Mouse (Mus musculus) left cerebral cortex, adult 2 months (tissue): ENCODE data around the gene Ngp. TPM values are rescaled to one million over a fixed set of nuclear protein-coding genes. Genes with fewer than 3 reads are reported as not detected.

Experiments
- DNase-seq, 2 experiments: peaks; one replicate each; pipeline ENCODE4 v3.0.0; 2021 to 2022; ENCODE audit warnings: low spot score in 2 of 2, mixed read lengths in 1 of 2; ENCODE audit errors: extremely low spot score in 1 of 2
- H3K27ac ChIP-seq: fragments of 200-600 bp; 2 replicates; pipeline ENCODE4 v1.8.1; 2022
- H3K4me3 ChIP-seq: fragments of 200-600 bp; 2 replicates; pipeline ENCODE4 v1.8.1; 2022
- CTCF ChIP-seq: fragments of 200-600 bp; IDR thresholded peaks from 2 replicates; pipeline ENCODE4 v1.8.1; 2022; ENCODE audit warnings: antibody characterized with exemption, mild to moderate bottlenecking, moderate library complexity
- intact Hi-C: fragments of 180-260 bp; cut with DNase I; formaldehyde crosslinking; loops from one replicate; pipeline ENCODE4 v1.15.1; 2025
- total RNA-seq, 2 experiments: library from RNA; stranded (reverse); gene quantifications; 2 replicates each; pipeline ENCODE4 v1.2.3; 2021

Gene Ngp
- total RNA-seq, 2 experiments from 2014 or later: 0.57 TPM; not detected in 1

- TF ChIP-seq CTCF: no peak
- no peak for DNase-seq
- no peak overlapping the region for H3K27ac ChIP-seq
- no peak overlapping the region for H3K4me3 ChIP-seq
- intact Hi-C loops: no loop called here
These were observed 21.0 kb downstream of the Ngp start for GRCm38 (mm10) chr9:110440559-110440958.

- Histone ChIP-seq H3K4me3 (no peak overlapping the region), H3K27ac (no peak overlapping the region)
- no peak for TF ChIP-seq CTCF
- intact Hi-C loops: loop anchor here (5.0 kb wide), 2 partner anchors 179 to 259 kb away; no protein-coding TSS in a partner anchor
- DNase-seq: no peak
These were observed 28.8 kb downstream of the Ngp start for GRCm38 (mm10) chr9:110448356-110448755.

GRCm38 (mm10) chr9:110448857-110449617 is 29.5 kb downstream of the Ngp start:
- TF ChIP-seq CTCF: peak; percentile 69
- Histone ChIP-seq H3K27ac (no peak overlapping the region), H3K4me3 (no peak overlapping the region)
- DNase-seq: peak; percentile 75
- intact Hi-C loops: loop anchor here (5.0 kb wide), 2 partner anchors 178 to 258 kb away; no protein-coding TSS in a partner anchor

- Histone ChIP-seq H3K27ac (no peak overlapping the region), H3K4me3 (no peak overlapping the region)
- intact Hi-C loops: no loop called here
- no peak for DNase-seq
- TF ChIP-seq CTCF: no peak
These were observed 33.0 kb downstream of the Ngp start for GRCm38 (mm10) chr9:110452523-110452922.

- DNase-seq: no peak
- Histone ChIP-seq H3K4me3 (no peak overlapping the region), H3K27ac (no peak overlapping the region)
- no peak for TF ChIP-seq CTCF
- intact Hi-C loops: no loop called here
These were observed 38.4 kb downstream of the Ngp start for GRCm38 (mm10) chr9:110457926-110458325.

GRCm38 (mm10) chr9:110459145-110459727 is 39.7 kb downstream of the Ngp start:
- TF ChIP-seq CTCF: no peak
- intact Hi-C loops: no loop called here
- Histone ChIP-seq H3K27ac (no peak overlapping the region), H3K4me3 (no peak overlapping the region)
- no peak for DNase-seq

GRCm38 (mm10) chr9:110460884-110461815 is 41.6 kb downstream of the Ngp start:
- Histone ChIP-seq H3K4me3 (no peak overlapping the region), H3K27ac (no peak overlapping the region)
- intact Hi-C loops: no loop called here
- DNase-seq: no peak
- TF ChIP-seq CTCF: no peak

GRCm38 (mm10) chr9:110462321-110462720 is 42.8 kb downstream of the Ngp start:
- intact Hi-C loops: no loop called here
- H3K4me3 ChIP-seq: no peak overlapping the region
- TF ChIP-seq CTCF: no peak
- no peak for DNase-seq
- H3K27ac ChIP-seq: no peak overlapping the region

- no peak for TF ChIP-seq CTCF
- Histone ChIP-seq H3K27ac (no peak overlapping the region), H3K4me3 (no peak overlapping the region)
- no peak for DNase-seq
- intact Hi-C loops: no loop called here
These were observed 44.5 kb downstream of the Ngp start for GRCm38 (mm10) chr9:110463983-110464591.

- DNase-seq: no peak
- intact Hi-C loops: no loop called here
- TF ChIP-seq CTCF: no peak
- Histone ChIP-seq H3K27ac (no peak overlapping the region), H3K4me3 (no peak overlapping the region)
These were observed 45.8 kb downstream of the Ngp start for GRCm38 (mm10) chr9:110465336-110465735.

- intact Hi-C loops: no loop called here
- DNase-seq: no peak
- peak; percentile 41 for TF ChIP-seq CTCF
- no peak overlapping the region for H3K27ac ChIP-seq
- no peak overlapping the region for H3K4me3 ChIP-seq
These were observed 46.6 kb downstream of the Ngp start for GRCm38 (mm10) chr9:110466179-110466578.

Other genes with a start within 250 kb of the Ngp start
- 100 to 1,000 TPM; 352 to 356 TPM for gene Cspg5, start 176.0 kb upstream of the Ngp start, total RNA-seq
- gene Elp6, start 114.6 kb upstream of the Ngp start, total RNA-seq: 10 to 100 TPM in 1 of 2 experiments, 1 to 10 TPM in 1; 9.1 to 14.1 TPM
- 100 to 1,000 TPM in 1 of 2 experiments, 10 to 100 TPM in 1; 97.0 to 107 TPM for gene Scap, start 86.5 kb upstream of the Ngp start, total RNA-seq
- 10 to 100 TPM; 63.6 to 64.1 TPM for gene Ptpn23, start 11.5 kb upstream of the Ngp start, total RNA-seq
- gene Klhl18, start 56.9 kb downstream of the Ngp start, total RNA-seq: 10 to 100 TPM; 27.4 to 28.3 TPM
- gene Kif9, start 57.2 kb downstream of the Ngp start, total RNA-seq: 1 to 10 TPM; 3.8 to 4.4 TPM
- 10 to 100 TPM; 64.1 to 71.1 TPM for gene Setd2, start 112.8 kb downstream of the Ngp start, total RNA-seq
- gene Nradd, start 204.7 kb downstream of the Ngp start, total RNA-seq: 1 to 10 TPM; 2.7 to 3.6 TPM
- gene Nbeal2, start 234.4 kb downstream of the Ngp start, total RNA-seq: 10 to 100 TPM; 12.6 to 14.4 TPM
- gene Ccdc12, start 236.8 kb downstream of the Ngp start, total RNA-seq: 10 to 100 TPM; 56.2 to 56.9 TPM